Mouse (Mus musculus) hindbrain, embryonic 12.5 days (tissue): ENCODE data around the gene Gm26558. TPM values are rescaled to one million over a fixed set of nuclear protein-coding genes. Genes with fewer than 3 reads are reported as not detected.

ENCODE experiments used
- ATAC-seq: fragments of 200-750 bp; cut with Nextera tagmentation; 2 replicates; pipeline ENCODE4 v1.8.0; 2017; ENCODE audit warnings: moderate TSS enrichment; ENCODE audit not compliant: low FRiP score
- H3K27ac ChIP-seq: fragments of 300-500 bp; sonication (generic); 2 replicates; pipeline ENCODE4 v1.5.1; 2016; ENCODE audit warnings: mild to moderate bottlenecking
- H3K27me3 ChIP-seq: fragments of 300-500 bp; sonication (generic); 2 replicates; pipeline ENCODE4 v1.6.1; 2016; ENCODE audit warnings: mild to moderate bottlenecking
- H3K36me3 ChIP-seq: fragments of 300-500 bp; sonication (generic); 2 replicates; pipeline ENCODE4 v1.6.1; 2016; ENCODE audit warnings: mild to moderate bottlenecking
- H3K4me1 ChIP-seq: fragments of 300-500 bp; sonication (generic); 2 replicates; pipeline ENCODE4 v1.6.1; 2016
- H3K4me2 ChIP-seq: fragments of 300-500 bp; sonication (generic); replicated peaks from 2 replicates; pipeline ENCODE4 v1.6.1; 2016; ENCODE audit warnings: mild to moderate bottlenecking
- H3K4me3 ChIP-seq: fragments of 300-500 bp; sonication (generic); 2 replicates; pipeline ENCODE4 v1.5.1; 2016; ENCODE audit warnings: mild to moderate bottlenecking
- H3K9ac ChIP-seq: fragments of 300-500 bp; sonication (generic); 2 replicates; pipeline ENCODE4 v1.6.1; 2016; ENCODE audit warnings: mild to moderate bottlenecking, moderate library complexity
- H3K9me3 ChIP-seq: fragments of 300-500 bp; sonication (generic); replicated peaks from 2 replicates; pipeline ENCODE4 v1.6.1; 2016; ENCODE audit warnings: mild to moderate bottlenecking
- WGBS: fragments of 180-500 bp; shearing (Covaris S2); methylation state at CpG from one replicate; pipeline ENCODE4 v1.1.7; 2016; 5-methylcytosine and 5-hydroxymethylcytosine counted together
- polyA plus RNA-seq: library from polyadenylated mRNA; unstranded; fragments of >200 nt; fragmentation: Nextera tagmentation; extraction: Ambion mirVana; gene quantifications from 2 replicates; pipeline ENCODE4 v1.2.1, GENCODE M21; 2016

Gm26558 gene
- polyA plus RNA-seq, 1 experiment from 2014 or later, result 4.4 TPM

DNA sequence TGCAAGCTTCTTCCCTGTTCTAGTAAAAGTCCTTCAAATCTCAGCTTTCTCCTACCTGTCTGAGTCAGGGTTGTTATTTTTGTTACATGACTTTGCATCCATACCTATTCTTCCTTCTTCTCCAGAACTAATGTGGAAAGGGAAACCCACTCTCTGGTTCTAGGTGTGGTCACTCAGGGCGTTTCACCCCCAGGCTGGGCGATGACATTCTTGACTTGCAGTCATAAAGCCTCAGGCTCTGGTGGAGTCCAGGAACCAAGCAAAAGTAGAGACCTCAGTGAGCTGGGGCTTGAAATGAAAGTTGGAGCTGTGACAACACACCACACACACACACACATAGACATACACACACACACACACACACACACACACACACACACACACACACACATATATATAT is 45.8 kb downstream of the Gm26558 start:
- Histone ChIP-seq H3K27me3 (no peaks in the 10 kb centered on the region), H3K9me3 (no peaks in the 10 kb centered on the region), H3K36me3 (no peaks in the 10 kb centered on the region), H3K27ac (no peak overlapping the region), H3K9ac (no peak overlapping the region), H3K4me2 (no peak overlapping the region), H3K4me1 (no peaks in the 10 kb centered on the region), H3K4me3 (no peak overlapping the region)
- WGBS, result 89% methylated on average over 2 of the region's 2 CpGs
- ATAC-seq, result no peak

- 81% methylated on average over 7 of the region's 7 CpGs for WGBS
Measured at GRCm38 (mm10) chr2:70614745-70615351, 47.1 kb downstream of the Gm26558 start.

More at GRCm38 (mm10) chr2:70614745-70615351, 47.1 kb downstream of the Gm26558 start:
- H3K27ac ChIP-seq, result no peak overlapping the region
- H3K9ac ChIP-seq, result no peak overlapping the region
- no peaks in the 10 kb centered on the region for H3K9me3 ChIP-seq
- no peak for ATAC-seq
- no peaks in the 10 kb centered on the region for H3K27me3 ChIP-seq
- no peaks in the 10 kb centered on the region for H3K36me3 ChIP-seq
- no peak overlapping the region for H3K4me3 ChIP-seq
- H3K4me2 ChIP-seq, result no peak overlapping the region
- H3K4me1 ChIP-seq, result no peaks in the 10 kb centered on the region

Other genes with a start within 250 kb of the Gm26558 start
- gene Sp5, start 187.2 kb downstream of the Gm26558 start, polyA plus RNA-seq, result 6.3 and 7.4 TPM in 2 replicates
- 2.6 and 3.4 TPM in 2 replicates for gene Erich2, start 153.3 kb downstream of the Gm26558 start, polyA plus RNA-seq
- gene Gad1, start 109.0 kb downstream of the Gm26558 start, polyA plus RNA-seq, result 24.4 and 24.9 TPM in 2 replicates
- gene Gorasp2, start 532 bp downstream of the Gm26558 start, polyA plus RNA-seq, result 132 and 143 TPM in 2 replicates
- 41.1 and 42.0 TPM in 2 replicates for gene Tlk1, start 163.6 kb upstream of the Gm26558 start, polyA plus RNA-seq